Mouse (Mus musculus) lung, postnatal 0 days (tissue): ENCODE measurements around the gene Iqgap1. TPM values are rescaled to one million over a fixed set of nuclear protein-coding genes. Genes with fewer than 3 reads are reported as not detected.

ENCODE experiments used
- ATAC-seq: fragments of 200-750 bp; cut with Nextera tagmentation; 2 replicates; pipeline ENCODE4 v1.8.0; 2017; ENCODE audit warnings: moderate library complexity
- DNase-seq: peaks from one replicate; pipeline ENCODE4 v3.0.0-alpha.2; 2016; ENCODE audit warnings: low spot score
- H3K27ac ChIP-seq: fragments of 300-500 bp; sonication (generic); 2 replicates; pipeline ENCODE4 v1.5.1; 2014; ENCODE audit warnings: antibody characterized with exemption, mild to moderate bottlenecking, low read length, mixed read lengths
- H3K27me3 ChIP-seq: fragments of 300-500 bp; sonication (generic); replicated peaks from 2 replicates; pipeline ENCODE4 v1.6.1; 2014; ENCODE audit warnings: low read length, mixed read lengths; ENCODE audit not compliant: insufficient read depth
- H3K36me3 ChIP-seq: fragments of 300-500 bp; sonication (generic); 2 replicates; pipeline ENCODE4 v1.6.1; 2014; ENCODE audit warnings: low read length, mixed read lengths; ENCODE audit not compliant: insufficient read depth
- H3K4me1 ChIP-seq: fragments of 300-500 bp; sonication (generic); 2 replicates; pipeline ENCODE4 v1.6.1; 2014; ENCODE audit warnings: antibody characterized with exemption, low read depth, low read length, mixed read lengths; ENCODE audit not compliant: insufficient read depth
- H3K4me2 ChIP-seq: fragments of 300-500 bp; sonication (generic); replicated peaks from 2 replicates; pipeline ENCODE4 v1.6.1; 2014; ENCODE audit warnings: low read depth, mild to moderate bottlenecking, low read length, moderate library complexity, mixed read lengths
- H3K4me3 ChIP-seq: fragments of 300-500 bp; sonication (generic); 2 replicates; pipeline ENCODE4 v1.5.1; 2014; ENCODE audit warnings: low read depth, low read length
- H3K9ac ChIP-seq: fragments of 300-500 bp; sonication (generic); replicated peaks from 2 replicates; pipeline ENCODE4 v1.6.1; 2014; ENCODE audit warnings: low read depth, mild to moderate bottlenecking
- H3K9me3 ChIP-seq: fragments of 300-500 bp; sonication (generic); 2 replicates; pipeline ENCODE4 v1.6.1; 2016; ENCODE audit warnings: low read length, mixed read lengths
- CTCF ChIP-seq: IDR thresholded peaks from 2 replicates; pipeline ENCODE4 v1.5.1; 2016; ENCODE audit warnings: antibody characterized with exemption, mild to moderate bottlenecking
- EP300 ChIP-seq: IDR thresholded peaks from 2 replicates; pipeline ENCODE4 v1.6.1; 2016; ENCODE audit warnings: antibody characterized with exemption, mild to moderate bottlenecking, control low read depth
- WGBS: fragments of 180-500 bp; shearing (Covaris S2); extraction: QIAGEN DNeasy Blood & Tissue Kit; methylation state at CpG from one replicate; pipeline ENCODE4 v1.1.7; 2014; 5-methylcytosine and 5-hydroxymethylcytosine counted together
- polyA plus RNA-seq: library from polyadenylated mRNA; unstranded; fragments of >200 nt; fragmentation: Nextera tagmentation; extraction: Ambion mirVana; gene quantifications from 2 replicates; pipeline ENCODE4 v1.2.1, GENCODE M21; 2015

The Iqgap1 gene
- polyA plus RNA-seq, 1 experiment from 2014 or later: 153 TPM

GRCm38 (mm10) chr7:80803173-80803872 lies 22.5 kb downstream of the Iqgap1 start:
- H3K9ac ChIP-seq: peak overlapping the region; percentile 94
- peak; percentile 100 for DNase-seq
- WGBS: 2% methylated on average over 33 of the region's 47 CpGs
- no peaks in the 10 kb centered on the region for H3K9me3 ChIP-seq
- no peaks in the 10 kb centered on the region for H3K27me3 ChIP-seq
- peaks cover 4% of the 10 kb centered on the region; the same call in 1 of the 2 replicates for H3K36me3 ChIP-seq
- peaks cover 8% of the 10 kb centered on the region; the same call in 1 of the 2 replicates for H3K4me1 ChIP-seq
- TF ChIP-seq EP300: no peak
- peak; percentile 41 for TF ChIP-seq CTCF
- H3K4me3 ChIP-seq: peak overlapping the region; percentile 96
- peak overlapping the region; percentile 59 for H3K4me2 ChIP-seq
- peak overlapping the region; percentile 96 for H3K27ac ChIP-seq
- peak; percentile 94 for ATAC-seq

- Histone ChIP-seq H3K9me3 (no peaks in the 10 kb centered on the region), H3K4me1 (peaks cover 11% of the 10 kb centered on the region; the same call in 1 of the 2 replicates), H3K27ac (peak overlapping the region; percentile 96), H3K36me3 (peaks cover 10% of the 10 kb centered on the region; the same call in 1 of the 2 replicates), H3K4me3 (peak overlapping the region; percentile 96), H3K9ac (peak overlapping the region; percentile 94), H3K27me3 (no peaks in the 10 kb centered on the region), H3K4me2 (peak overlapping the region; percentile 59)
- ATAC-seq: peak; percentile 64
- peak; percentile 89 for DNase-seq
- TF ChIP-seq EP300 (no peak), CTCF (no peak)
- WGBS: under 1% methylated on average over 37 of the region's 37 CpGs
These were observed 23.2 kb downstream of the Iqgap1 start for GRCm38 (mm10) chr7:80802412-80803160.

- DNase-seq: peak; percentile 91
- Histone ChIP-seq H3K27me3 (no peaks in the 10 kb centered on the region), H3K9me3 (no peaks in the 10 kb centered on the region), H3K36me3 (peaks cover 13% of the 10 kb centered on the region; the same call in 1 of the 2 replicates), H3K4me1 (peaks cover 13% of the 10 kb centered on the region; the same call in 1 of the 2 replicates), H3K4me2 (0 out of 2 replicates have a peak overlapping the region, but pooled peaks have one; percentile 9), H3K4me3 (no peak overlapping the region), H3K9ac (no peak overlapping the region), H3K27ac (peak overlapping the region; percentile 70)
- peak; percentile 52 for ATAC-seq
- TF ChIP-seq CTCF: peak; percentile 51
- peak; percentile 94 for TF ChIP-seq EP300
- WGBS: 54% methylated on average over 5 of the region's 5 CpGs
These were observed 26.5 kb downstream of the Iqgap1 start for GRCm38 (mm10) chr7:80799307-80799706.

GRCm38 (mm10) chr7:80796805-80797567 lies 28.8 kb downstream of the Iqgap1 start:
- 34% methylated on average over 15 of the region's 15 CpGs for WGBS
- Histone ChIP-seq H3K9me3 (no peaks in the 10 kb centered on the region), H3K4me1 (peaks cover 13% of the 10 kb centered on the region; the same call in 1 of the 2 replicates), H3K27ac (peak overlapping the region; percentile 70), H3K4me3 (no peak overlapping the region), H3K4me2 (0 out of 2 replicates have a peak overlapping the region, but pooled peaks have one; percentile 18), H3K9ac (no peak overlapping the region), H3K36me3 (peaks cover 13% of the 10 kb centered on the region; the same call in 1 of the 2 replicates), H3K27me3 (no peaks in the 10 kb centered on the region)
- TF ChIP-seq EP300 (peak; percentile 79), CTCF (no peak)
- peak; percentile 58 for ATAC-seq
- DNase-seq: peak; percentile 79

- peaks cover 16% of the 10 kb centered on the region; the same call in 1 of the 2 replicates for H3K4me1 ChIP-seq
- no peak overlapping the region for H3K9ac ChIP-seq
- 58% methylated on average over 6 of the region's 6 CpGs for WGBS
- H3K36me3 ChIP-seq: peaks cover 13% of the 10 kb centered on the region; the same call in 1 of the 2 replicates
- H3K4me3 ChIP-seq: no peak overlapping the region
- H3K27me3 ChIP-seq: no peaks in the 10 kb centered on the region
- ATAC-seq: no peak
- no peaks in the 10 kb centered on the region for H3K9me3 ChIP-seq
- TF ChIP-seq EP300 (no peak), CTCF (0 out of 2 replicates have a peak, but pooled peaks have one; percentile 5)
- no peak for DNase-seq
- 0 out of 2 replicates have a peak overlapping the region, but pooled peaks have one; percentile 18 for H3K4me2 ChIP-seq
- peak overlapping the region; percentile 70 for H3K27ac ChIP-seq
These were observed 29.5 kb downstream of the Iqgap1 start for GRCm38 (mm10) chr7:80796258-80796657.
